Mouse (Mus musculus) stomach, embryonic 16.5 days (tissue): Measurements from ENCODE around the gene Agk. TPM values are rescaled to one million over a fixed set of nuclear protein-coding genes. Genes with fewer than 3 reads are reported as not detected.

Experiments
- ATAC-seq: fragments of 200-750 bp; cut with Nextera tagmentation; 2 replicates; pipeline ENCODE4 v1.8.0; 2017; ENCODE audit warnings: moderate number of reproducible peaks, moderate TSS enrichment; ENCODE audit not compliant: insufficient read depth, low FRiP score
- H3K27ac ChIP-seq: fragments of 300-500 bp; sonication (generic); 2 replicates; pipeline ENCODE4 v1.5.1; 2014; ENCODE audit warnings: low read length
- H3K27me3 ChIP-seq: fragments of 300-500 bp; sonication (generic); 2 replicates; pipeline ENCODE4 v1.6.1; 2014; ENCODE audit warnings: low read length, control low read depth, mixed read lengths; ENCODE audit not compliant: control insufficient read depth, insufficient read depth
- H3K36me3 ChIP-seq: fragments of 300-500 bp; sonication (generic); 2 replicates; pipeline ENCODE4 v1.6.1; 2014; ENCODE audit warnings: low read length; ENCODE audit not compliant: control insufficient read depth, insufficient read depth
- H3K4me1 ChIP-seq: fragments of 300-500 bp; sonication (generic); 2 replicates; pipeline ENCODE4 v1.6.1; 2014; ENCODE audit warnings: low read length, control low read depth, mixed read lengths; ENCODE audit not compliant: control insufficient read depth, insufficient read depth
- H3K4me2 ChIP-seq: fragments of 300-500 bp; sonication (generic); 2 replicates; pipeline ENCODE4 v1.6.1; 2014; ENCODE audit warnings: low read depth, low read length, mixed read lengths
- H3K4me3 ChIP-seq: fragments of 300-500 bp; sonication (generic); replicated peaks from 2 replicates; pipeline ENCODE4 v1.5.1; 2014; ENCODE audit warnings: mild to moderate bottlenecking, low read length
- H3K9ac ChIP-seq: fragments of 300-500 bp; sonication (generic); 2 replicates; pipeline ENCODE4 v1.6.1; 2014; ENCODE audit warnings: low read length
- H3K9me3 ChIP-seq: fragments of 300-500 bp; sonication (generic); replicated peaks from 2 replicates; pipeline ENCODE4 v1.6.1; 2016; ENCODE audit warnings: low read length, control low read depth; ENCODE audit not compliant: control insufficient read depth
- WGBS: fragments of 180-500 bp; shearing (Covaris S2); extraction: QIAGEN DNeasy Blood & Tissue Kit; methylation state at CpG from one replicate; pipeline ENCODE4 v1.1.7; 2014; 5-methylcytosine and 5-hydroxymethylcytosine counted together
- polyA plus RNA-seq: library from polyadenylated mRNA; unstranded; fragments of >200 nt; fragmentation: Nextera tagmentation; extraction: Ambion mirVana; gene quantifications from 2 replicates; pipeline ENCODE4 v1.2.1, GENCODE M21; 2015

The Agk gene
- polyA plus RNA-seq, 1 experiment from 2014 or later = 40.0 TPM

- no peak overlapping the region for H3K4me2 ChIP-seq
- H3K36me3 ChIP-seq = no peaks in the 10 kb centered on the region
- no peak overlapping the region for H3K4me3 ChIP-seq
- no peak overlapping the region for H3K9ac ChIP-seq
- no peaks in the 10 kb centered on the region for H3K9me3 ChIP-seq
- H3K27ac ChIP-seq = no peak overlapping the region
- no peak for ATAC-seq
- peaks cover 4% of the 10 kb centered on the region for H3K27me3 ChIP-seq
- no peaks in the 10 kb centered on the region for H3K4me1 ChIP-seq
- WGBS = 33% methylated on average over 10 of the region's 10 CpGs
Measured at GRCm38 (mm10) chr6:40443281-40443928, 118.4 kb downstream of the Agk start.

Other genes with a start within 250 kb of the Agk start
- 16.6 and 19.8 TPM in 2 replicates for gene E330009J07Rik, start 111.0 kb downstream of the Agk start, polyA plus RNA-seq
- gene Wee2, start 113.9 kb downstream of the Agk start, polyA plus RNA-seq = not detected in 2 replicates
- gene Ssbp1, start 146.2 kb downstream of the Agk start, polyA plus RNA-seq = 135 and 143 TPM in 2 replicates
- gene Tas2r137, start 166.1 kb downstream of the Agk start, polyA plus RNA-seq = not detected in 2 replicates
- not detected in 2 replicates for gene Tas2r108, start 168.4 kb downstream of the Agk start, polyA plus RNA-seq
- gene Prss37, start 194.3 kb downstream of the Agk start, polyA plus RNA-seq = not detected in 2 replicates
- 0.09 TPM in 1 of 2 replicates, not detected in the other for gene Olfr461, start 229.9 kb downstream of the Agk start, polyA plus RNA-seq
- not detected in 2 replicates for gene Olfr460, start 244.3 kb downstream of the Agk start, polyA plus RNA-seq